Mouse (Mus musculus) C2C12 (cell line): ENCODE results near the gene Asb1. TPM values are rescaled to one million over a fixed set of nuclear protein-coding genes. Genes with fewer than 3 reads are reported as not detected.

Experiments
- H3K27me3 ChIP-seq: one replicate; pipeline ENCODE4 v1.6.1; 2011; ENCODE audit not compliant: control insufficient read depth, insufficient read depth, insufficient read length
- H3K36me3 ChIP-seq: one replicate; pipeline ENCODE4 v1.6.1; 2011; ENCODE audit not compliant: control insufficient read depth, insufficient read depth
- H3K4me3 ChIP-seq: one replicate; pipeline ENCODE4 v1.5.1; 2011; ENCODE audit warnings: mild to moderate bottlenecking, control low read depth; ENCODE audit not compliant: poor library complexity, insufficient read depth, severe bottlenecking
- H3K79me2 ChIP-seq: one replicate; pipeline ENCODE4 v1.6.1; 2011; ENCODE audit not compliant: control insufficient read depth, insufficient read depth
- H3K79me3 ChIP-seq: one replicate; pipeline ENCODE4 v1.6.1; 2011; ENCODE audit warnings: low read depth, control low read depth
- H3ac ChIP-seq: one replicate; pipeline ENCODE3; 2011; ENCODE audit warnings: low read depth; ENCODE audit not compliant: control insufficient read depth, insufficient read length
- CEBPB ChIP-seq: IDR thresholded peaks from one replicate; pipeline ENCODE4 v1.6.1; 2011; ENCODE audit warnings: low read depth, mild to moderate bottlenecking, control low read depth, moderate library complexity
- CTCF ChIP-seq: IDR thresholded peaks from one replicate; pipeline ENCODE4 v1.5.1; 2011; ENCODE audit not compliant: control insufficient read depth, insufficient read depth, insufficient read length
- FOSL1 ChIP-seq: IDR thresholded peaks from one replicate; pipeline ENCODE4 v1.8.0; 2011; ENCODE audit warnings: mild to moderate bottlenecking, low read length; ENCODE audit not compliant: poor library complexity, insufficient read depth, severe bottlenecking
- MAX ChIP-seq: IDR thresholded peaks from one replicate; pipeline ENCODE4 v1.6.1; 2011; ENCODE audit warnings: mild to moderate bottlenecking, control low read depth
- MYOD1 ChIP-seq: IDR thresholded peaks from one replicate; pipeline ENCODE4 v1.6.1; 2011; ENCODE audit warnings: low read depth; ENCODE audit not compliant: control insufficient read depth, insufficient read length
- MYOG ChIP-seq: IDR thresholded peaks from one replicate; pipeline ENCODE4 v1.6.1; 2011; ENCODE audit not compliant: control insufficient read depth, insufficient read length; ENCODE audit errors: extremely low read depth
- USF1 ChIP-seq: IDR thresholded peaks from one replicate; pipeline ENCODE4 v1.6.1; 2011; ENCODE audit warnings: low read depth, mild to moderate bottlenecking, control low read depth, moderate library complexity
- polyA plus RNA-seq: library from polyadenylated mRNA; unstranded; fragments of >200 nt; fragmentation: generic; extraction: Trizol; gene quantifications from one replicate; pipeline ENCODE4 v1.2.1, GENCODE M21; 2012; ENCODE audit warnings: missing spikeins

Asb1 gene
- polyA plus RNA-seq, 1 experiment = 12.2 TPM

DNA sequence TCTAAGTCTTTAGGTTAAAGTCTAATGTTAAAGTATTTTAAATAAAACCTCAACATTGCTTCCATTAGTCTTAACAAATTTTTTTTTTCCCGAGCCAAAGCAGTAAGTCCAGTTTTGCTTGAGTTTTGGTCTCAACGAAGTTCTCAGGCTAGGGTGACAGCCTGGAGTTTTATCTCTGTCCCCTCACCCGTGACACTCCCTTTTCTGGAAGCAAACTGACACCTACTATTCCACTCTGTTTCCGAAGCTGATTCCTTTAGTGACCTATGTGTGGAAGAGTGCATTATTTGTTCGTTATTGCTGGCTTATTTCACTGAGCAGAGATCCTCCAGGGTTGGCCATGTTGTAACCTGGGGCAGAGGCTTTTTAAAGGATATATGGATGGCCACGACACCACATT, 1.1 kb upstream of the Asb1 start:
- TF ChIP-seq MYOD1 = no peak
- TF ChIP-seq CEBPB = no peak
- peaks cover 9% of the 10 kb centered on the region for H3K79me3 ChIP-seq
- no peaks in the 10 kb centered on the region for H3K27me3 ChIP-seq
- H3K4me3 ChIP-seq = no peak overlapping the region
- no peak overlapping the region for H3ac ChIP-seq
- peaks cover 16% of the 10 kb centered on the region for H3K79me2 ChIP-seq
- H3K36me3 ChIP-seq = no peaks in the 10 kb centered on the region

DNA sequence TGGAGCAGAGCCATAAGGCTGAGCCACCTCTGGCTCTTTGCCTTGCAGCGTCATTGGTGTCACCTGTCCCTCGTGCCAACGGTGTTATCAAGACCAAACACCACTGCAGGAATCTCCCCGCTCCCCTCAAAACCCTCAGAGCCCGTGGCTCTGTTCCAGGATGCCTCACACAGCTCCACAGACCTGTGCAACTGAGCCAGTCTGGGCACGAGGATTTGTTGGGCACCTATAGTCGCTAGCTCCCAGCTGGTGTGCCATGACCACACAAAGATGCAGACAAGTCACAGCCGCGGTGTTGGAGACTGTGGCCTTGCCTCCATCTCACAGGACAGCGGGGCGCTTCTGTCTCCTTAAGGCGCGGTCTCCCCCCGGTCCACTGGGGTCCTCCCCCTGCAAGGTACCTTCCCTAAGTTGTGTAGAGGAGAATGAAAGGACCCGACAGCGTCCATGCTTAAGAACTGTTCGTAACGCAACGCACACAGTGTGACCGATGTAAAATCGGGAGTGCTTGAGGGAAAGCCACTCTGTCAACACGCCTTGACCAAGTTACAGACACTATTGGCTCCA, 557 bp upstream of the Asb1 start:
- H3K27me3 ChIP-seq = no peaks in the 10 kb centered on the region

DNA sequence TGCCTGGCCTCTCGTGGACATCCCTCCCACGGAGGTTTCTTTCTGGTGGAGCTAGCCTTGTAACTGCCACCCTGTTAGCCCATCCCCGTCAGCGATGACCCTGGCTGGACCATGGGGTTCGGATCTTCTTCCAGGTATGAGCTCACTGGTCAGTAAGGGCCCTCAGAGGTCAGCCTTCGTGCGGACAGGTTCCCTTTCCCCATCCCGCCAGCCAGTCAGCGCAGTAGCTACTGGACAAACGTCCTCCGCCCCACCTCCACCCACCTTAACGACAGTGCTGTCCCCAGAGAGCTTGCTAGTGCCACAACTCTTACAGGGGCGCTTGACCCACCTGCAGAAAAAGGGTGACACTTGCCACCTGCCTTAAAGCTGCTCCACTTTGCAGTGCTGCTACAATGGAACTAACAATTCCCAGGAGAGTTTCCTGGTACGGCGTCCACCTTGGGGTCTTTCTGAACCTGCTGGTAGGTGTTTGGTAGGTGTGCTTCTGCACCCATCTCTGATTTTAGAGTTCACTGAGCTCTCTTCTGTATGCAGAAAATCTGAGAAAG, 773 bp downstream of the Asb1 start:
- H3K4me3 ChIP-seq = peak overlapping the region; percentile 89
- peaks cover 16% of the 10 kb centered on the region for H3K79me2 ChIP-seq
- H3ac ChIP-seq = peak overlapping the region; percentile 83
- H3K27me3 ChIP-seq = no peaks in the 10 kb centered on the region
- H3K36me3 ChIP-seq = no peaks in the 10 kb centered on the region
- TF ChIP-seq FOSL1 (no peak), MAX (no peak), USF1 (no peak), MYOD1 (no peak), CEBPB (no peak), MYOG (no peak), CTCF (no peak)
- peaks cover 9% of the 10 kb centered on the region for H3K79me3 ChIP-seq

More for the DNA sequence above, 557 bp upstream of the Asb1 start:
- Histone ChIP-seq H3K36me3 (no peaks in the 10 kb centered on the region), H3ac (peak overlapping the region; percentile 54), H3K79me2 (peaks cover 16% of the 10 kb centered on the region), H3K79me3 (peaks cover 9% of the 10 kb centered on the region), H3K4me3 (peak overlapping the region; percentile 89)
- no peak for TF ChIP-seq FOSL1
- TF ChIP-seq USF1 = no peak
- no peak for TF ChIP-seq CEBPB
- no peak for TF ChIP-seq MAX
- TF ChIP-seq MYOG = no peak
- no peak for TF ChIP-seq CTCF
- TF ChIP-seq MYOD1 = no peak

DNA sequence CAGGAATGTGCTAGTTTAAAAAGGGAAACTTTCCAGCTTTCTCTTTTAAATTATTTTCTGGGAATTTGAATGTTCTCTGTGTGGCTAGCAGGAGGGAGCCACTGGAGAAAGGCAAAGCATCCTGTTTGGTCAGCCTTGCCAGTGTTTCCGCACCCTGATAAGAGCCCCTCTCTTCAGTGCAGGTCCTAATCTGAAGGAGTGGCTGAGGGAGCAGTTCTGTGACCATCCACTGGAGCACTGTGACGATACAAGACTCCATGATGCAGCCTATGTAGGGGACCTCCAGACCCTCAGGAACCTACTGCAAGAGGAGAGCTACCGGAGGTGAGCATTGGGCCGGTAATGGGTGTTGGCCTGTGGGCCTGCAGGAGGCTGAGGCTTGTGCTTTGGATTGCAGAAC, 3.6 kb downstream of the Asb1 start:
- H3K4me3 ChIP-seq = no peak overlapping the region
- H3K79me2 ChIP-seq = peaks cover 16% of the 10 kb centered on the region
- H3K27me3 ChIP-seq = no peaks in the 10 kb centered on the region
- TF ChIP-seq CTCF = no peak
- TF ChIP-seq MYOD1 = no peak
- no peak for TF ChIP-seq CEBPB
- no peak for TF ChIP-seq USF1
- TF ChIP-seq MAX = no peak
- no peak for TF ChIP-seq MYOG
- TF ChIP-seq FOSL1 = no peak
- H3K36me3 ChIP-seq = peaks cover 7% of the 10 kb centered on the region
- H3ac ChIP-seq = no peak overlapping the region
- peaks cover 9% of the 10 kb centered on the region for H3K79me3 ChIP-seq

DNA sequence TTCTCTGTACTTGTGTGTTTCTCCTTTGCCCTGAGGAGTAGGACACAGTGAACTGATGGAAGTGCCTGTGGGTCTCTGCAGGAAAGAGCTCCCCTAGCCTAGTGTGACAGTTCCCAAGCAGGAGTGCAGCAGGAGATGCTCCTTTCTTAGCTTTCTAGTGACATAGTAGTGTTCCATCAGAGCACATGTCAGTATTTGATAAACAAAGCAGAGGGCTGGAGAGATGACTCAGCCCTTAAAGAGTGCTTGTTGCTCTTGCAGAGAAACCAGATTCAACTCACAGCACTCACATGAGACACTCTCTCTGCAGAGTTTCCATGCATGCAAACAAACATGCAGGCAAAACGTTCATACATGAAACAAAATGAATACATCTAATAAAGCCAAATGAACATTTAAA, 4.9 kb downstream of the Asb1 start:
- H3K4me3 ChIP-seq = no peak overlapping the region
- TF ChIP-seq MYOG = no peak
- no peak for TF ChIP-seq MAX
- TF ChIP-seq CEBPB = no peak
- no peak for TF ChIP-seq FOSL1
- no peak for TF ChIP-seq USF1
- no peak for TF ChIP-seq MYOD1
- no peak for TF ChIP-seq CTCF
- H3ac ChIP-seq = no peak overlapping the region
- H3K79me3 ChIP-seq = peaks cover 9% of the 10 kb centered on the region
- no peaks in the 10 kb centered on the region for H3K27me3 ChIP-seq
- peaks cover 16% of the 10 kb centered on the region for H3K79me2 ChIP-seq
- H3K36me3 ChIP-seq = peaks cover 7% of the 10 kb centered on the region

DNA sequence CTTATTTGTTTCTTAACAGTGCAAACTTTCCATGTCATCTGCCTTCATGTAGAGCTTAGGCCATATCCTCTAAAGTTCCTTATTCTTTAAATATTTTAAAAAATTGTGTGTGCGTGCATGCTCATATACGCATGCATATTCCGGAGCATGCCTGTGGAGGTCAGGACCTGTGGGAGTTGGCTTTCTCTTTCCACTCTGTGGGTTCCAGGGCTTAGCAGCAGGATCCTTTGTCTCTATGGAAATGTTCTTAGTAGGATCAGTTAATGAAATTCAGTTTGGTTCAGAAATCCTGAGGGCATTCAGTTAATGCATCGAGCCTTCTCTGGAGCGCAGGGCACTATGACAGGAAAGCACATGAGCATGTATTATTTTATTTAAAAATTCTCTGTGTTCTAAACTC, 7.2 kb downstream of the Asb1 start:
- Histone ChIP-seq H3ac (no peak overlapping the region), H3K79me3 (peaks cover 3% of the 10 kb centered on the region), H3K36me3 (peaks cover 22% of the 10 kb centered on the region), H3K4me3 (no peak overlapping the region), H3K79me2 (no peaks in the 10 kb centered on the region), H3K27me3 (no peaks in the 10 kb centered on the region)
- no peak for TF ChIP-seq MYOG
- no peak for TF ChIP-seq MYOD1
- no peak for TF ChIP-seq CEBPB
- TF ChIP-seq MAX = no peak
- TF ChIP-seq FOSL1 = no peak
- TF ChIP-seq CTCF = no peak
